Mouse (Mus musculus) liver, postnatal 0 days (tissue): ENCODE measurements around the gene Meis1.

Source experiments
- CTCF ChIP-seq: sonication (generic); IDR thresholded peaks from 2 replicates; pipeline ENCODE4 v1.5.1; 2016; ENCODE audit warnings: antibody characterized with exemption, low read depth
- EP300 ChIP-seq: IDR thresholded peaks from 2 replicates; pipeline ENCODE4 v1.6.1; 2016; ENCODE audit warnings: antibody characterized with exemption, low read depth, mild to moderate bottlenecking

GRCm38 (mm10) chr11:19020371-19020824, 1.6 kb upstream of the Meis1 start:
- TF ChIP-seq EP300 (peak; percentile 25; the same call in 1 of the 2 replicates), CTCF (0 out of 2 replicates have a peak, but pooled peaks have one; percentile 20)
